ENCODE assay signal across 8 mouse cellular contexts in genomic region chr19:25407887-25408236, GRCm38 (mm10).
DNase-seq lines count a peak whose midpoint lies in the region; ATAC-seq lines count a peak whose summit lies in the region.

No protein-coding gene starts in this region.

- DNase-seq in lung, postnatal 14 days, result no peak
- peak; percentile 28 for DNase-seq in kidney, postnatal 14 days
- no peak for DNase-seq in frontal cortex, postnatal 14 days (ENCODE audit: low spot score in 2 of 2)
- DNase-seq in MN1 (ENCODE audit: low spot score), result no peak

- 21% methylated on average over 6 of the region's 6 CpGs for WGBS in forebrain, embryonic 16.5 days
- 25% methylated on average over 6 of the region's 6 CpGs for WGBS in forebrain, embryonic 15.5 days
- WGBS in lung, embryonic 15.5 days, result 0% methylated on average over 6 of the region's 6 CpGs
- WGBS in stomach, embryonic 14.5 days, result 3% methylated on average over 6 of the region's 6 CpGs

- H3K36me3 ChIP-seq in forebrain, embryonic 16.5 days (ENCODE audit: control insufficient read depth, insufficient read depth), result no peaks in the 10 kb centered on the region
- H3K36me3 ChIP-seq in forebrain, embryonic 15.5 days, result no peaks in the 10 kb centered on the region
- H3K36me3 ChIP-seq in lung, embryonic 15.5 days, result peaks cover 14% of the 10 kb centered on the region
- peaks cover 14% of the 10 kb centered on the region for H3K36me3 ChIP-seq in stomach, embryonic 14.5 days (ENCODE audit: control insufficient read depth, insufficient read depth, low read length)

- ATAC-seq in forebrain, embryonic 16.5 days, result no peak
- ATAC-seq in forebrain, embryonic 15.5 days (replicated peaks), result no peak
- ATAC-seq in lung, embryonic 15.5 days (ENCODE audit: borderline replicate concordance, extremely low read depth, low FRiP score, low TSS enrichment), result no peak
- no peak for ATAC-seq in stomach, embryonic 14.5 days (ENCODE audit: insufficient number of reproducible peaks, insufficient read depth, low FRiP score, low read depth)

- peaks cover 13% of the 10 kb centered on the region; the same call in 1 of the 2 replicates for H3K27me3 ChIP-seq in forebrain, embryonic 16.5 days (replicated peaks; ENCODE audit: control insufficient read depth, insufficient read depth, low read length)
- no peaks in the 10 kb centered on the region; the same call in 1 of the 2 replicates for H3K27me3 ChIP-seq in forebrain, embryonic 15.5 days
- H3K27me3 ChIP-seq in lung, embryonic 15.5 days, result no peaks in the 10 kb centered on the region
- no peaks in the 10 kb centered on the region for H3K27me3 ChIP-seq in stomach, embryonic 14.5 days (ENCODE audit: control insufficient read depth, insufficient read depth, low read length)

- H3K27ac ChIP-seq in forebrain, embryonic 16.5 days (ENCODE audit: low read length), result no peak overlapping the region
- H3K27ac ChIP-seq in forebrain, embryonic 15.5 days (replicated peaks), result no peak overlapping the region
- peak overlapping the region; percentile 94 for H3K27ac ChIP-seq in lung, embryonic 15.5 days
- peak overlapping the region; percentile 74; the same call in 1 of the 2 replicates for H3K27ac ChIP-seq in stomach, embryonic 14.5 days (ENCODE audit: low read length)

- H3K4me3 ChIP-seq in forebrain, embryonic 16.5 days (replicated peaks; ENCODE audit: low read length), result no peak overlapping the region
- H3K4me3 ChIP-seq in forebrain, embryonic 15.5 days, result no peak overlapping the region
- peak overlapping the region; percentile 48 for H3K4me3 ChIP-seq in lung, embryonic 15.5 days
- H3K4me3 ChIP-seq in stomach, embryonic 14.5 days (ENCODE audit: low read depth, low read length), result peak overlapping the region; percentile 41

- peak overlapping the region; percentile 83; the same call in 1 of the 2 replicates for H3K4me2 ChIP-seq in forebrain, embryonic 16.5 days (ENCODE audit: low read length)
- no peak overlapping the region for H3K4me2 ChIP-seq in forebrain, embryonic 15.5 days (replicated peaks)
- peak overlapping the region; percentile 92 for H3K4me2 ChIP-seq in lung, embryonic 15.5 days
- H3K4me2 ChIP-seq in stomach, embryonic 14.5 days (replicated peaks; ENCODE audit: low read depth, low read length), result peak overlapping the region; percentile 82

- peaks cover 23% of the 10 kb centered on the region for H3K4me1 ChIP-seq in forebrain, embryonic 16.5 days (replicated peaks; ENCODE audit: control insufficient read depth, insufficient read depth, low read length)
- peaks cover 22% of the 10 kb centered on the region for H3K4me1 ChIP-seq in forebrain, embryonic 15.5 days
- peaks cover 51% of the 10 kb centered on the region for H3K4me1 ChIP-seq in lung, embryonic 15.5 days
- peaks cover 18% of the 10 kb centered on the region for H3K4me1 ChIP-seq in stomach, embryonic 14.5 days (ENCODE audit: control insufficient read depth, insufficient read depth, low read length)

- no peak overlapping the region for H3K9ac ChIP-seq in forebrain, embryonic 16.5 days (replicated peaks; ENCODE audit: low read depth, low read length)
- no peak overlapping the region for H3K9ac ChIP-seq in forebrain, embryonic 15.5 days (replicated peaks)
- no peak overlapping the region for H3K9ac ChIP-seq in lung, embryonic 15.5 days
- H3K9ac ChIP-seq in stomach, embryonic 14.5 days (replicated peaks; ENCODE audit: low read depth, low read length), result 0 out of 2 replicates have a peak overlapping the region, but pooled peaks have one; percentile 43

- no peaks in the 10 kb centered on the region for H3K9me3 ChIP-seq in forebrain, embryonic 16.5 days (ENCODE audit: control insufficient read depth, low read length)
- no peaks in the 10 kb centered on the region for H3K9me3 ChIP-seq in forebrain, embryonic 15.5 days
- H3K9me3 ChIP-seq in lung, embryonic 15.5 days, result no peaks in the 10 kb centered on the region
- no peaks in the 10 kb centered on the region for H3K9me3 ChIP-seq in stomach, embryonic 14.5 days (ENCODE audit: control insufficient read depth, low read depth, low read length)

Comparison
In these comparisons a context has a peak if more than half of its experiments do, and no peak if none do; other contexts are left out.
1. H3K27ac ChIP-seq: peak in lung, embryonic 15.5 days (single experiment) and stomach, embryonic 14.5 days (single experiment); none in forebrain, embryonic 16.5 days (single experiment) and forebrain, embryonic 15.5 days (single experiment).
2. H3K4me3 ChIP-seq: peak in lung, embryonic 15.5 days (single experiment) and stomach, embryonic 14.5 days (single experiment); none in forebrain, embryonic 16.5 days (single experiment) and forebrain, embryonic 15.5 days (single experiment).